Mouse (Mus musculus) olfactory bulb, adult 2 months (tissue): Measurements from ENCODE around the gene Hormad1. TPM values are rescaled to one million over a fixed set of nuclear protein-coding genes. Genes with fewer than 3 reads are reported as not detected.
"Not testable (repeated sequence)": the region's sequence is repeated elsewhere in the genome, so short reads cannot be mapped to it uniquely, and the experiment has no call there.

ENCODE experiments used
- H3K27ac ChIP-seq: fragments of 200-500 bp; 2 replicates; pipeline ENCODE4 v1.5.1; 2012; ENCODE audit warnings: low read depth, low read length; ENCODE audit not compliant: insufficient read depth
- H3K4me1 ChIP-seq: fragments of 200-500 bp; 2 replicates; pipeline ENCODE4 v1.6.1; 2012; ENCODE audit warnings: low read length; ENCODE audit not compliant: control insufficient read depth, insufficient read depth
- H3K4me3 ChIP-seq: fragments of 200-500 bp; 2 replicates; pipeline ENCODE4 v1.5.1; 2012; ENCODE audit warnings: mild to moderate bottlenecking, low read depth, low read length, moderate library complexity; ENCODE audit not compliant: insufficient read depth
- CTCF ChIP-seq: fragments of 200-500 bp; IDR thresholded peaks from 2 replicates; pipeline ENCODE4 v1.5.1; 2012; ENCODE audit warnings: low read depth, mild to moderate bottlenecking, low read length, moderate library complexity; ENCODE audit not compliant: insufficient read depth
- POLR2A ChIP-seq: fragments of 200-500 bp; IDR thresholded peaks from 2 replicates; pipeline ENCODE4 v1.6.1; 2012; ENCODE audit warnings: mild to moderate bottlenecking, low read depth, low read length, moderate library complexity; ENCODE audit not compliant: insufficient read depth
- WGBS: fragments of 180-500 bp; shearing (Covaris S2); methylation state at CpG from one replicate; pipeline ENCODE4 v1.1.7; 2018; 5-methylcytosine and 5-hydroxymethylcytosine counted together
- polyA plus RNA-seq: library from polyadenylated mRNA; stranded (reverse); fragments of >200 nt; gene quantifications from 2 replicates; pipeline ENCODE4 v1.2.4, GENCODE M21; 2012; ENCODE audit warnings: low replicate concordance; ENCODE audit not compliant: missing spikeins, insufficient read depth, insufficient read length

Hormad1 gene
- polyA plus RNA-seq, 1 experiment, result not detected

GRCm38 (mm10) chr3:95526111-95526510, 33.4 kb upstream of the Hormad1 start:
- TF ChIP-seq CTCF (no peak), POLR2A (no peak)
- Histone ChIP-seq H3K4me3 (no peak overlapping the region), H3K4me1 (no peaks in the 10 kb centered on the region), H3K27ac (no peak overlapping the region)

- no peak within 1 kb of the TSS for H3K4me3 ChIP-seq
- no peaks in the 10 kb centered on the region for H3K4me1 ChIP-seq
- WGBS, result 91% methylated on average over 8 of the region's 8 CpGs
- no peak within 1 kb of the TSS for H3K27ac ChIP-seq
- TF ChIP-seq CTCF (no peak), POLR2A (no peak)
These were observed 32.8 kb upstream of the Hormad1 start, which contains the start of gene Ctss for GRCm38 (mm10) chr3:95526622-95527211. Gene Ctss (plus strand): TSS chr3:95526786.

DNA sequence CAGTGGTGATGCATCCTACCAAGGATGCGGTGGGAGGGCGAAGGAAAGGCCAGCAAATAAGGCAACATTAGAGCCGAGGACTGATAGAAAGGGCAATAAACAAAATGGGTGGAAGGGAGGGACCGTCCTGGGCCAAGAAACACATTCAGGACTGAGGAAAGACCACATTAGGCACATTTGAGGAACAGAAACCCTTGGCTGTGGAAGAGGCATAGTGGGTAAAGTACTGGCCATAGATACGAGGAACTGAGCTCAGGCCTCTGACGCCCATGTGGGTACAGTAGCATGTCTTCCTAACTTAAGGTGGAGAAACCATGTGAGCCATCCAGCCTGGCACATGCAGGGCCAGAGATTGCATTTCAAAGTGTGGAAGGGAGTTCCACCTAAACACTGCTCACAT, 29.7 kb upstream of the Hormad1 start:
- Histone ChIP-seq H3K4me1 (no peaks in the 10 kb centered on the region), H3K27ac (no peak overlapping the region), H3K4me3 (no peak overlapping the region)
- WGBS, result 91% methylated on average over 6 of the region's 6 CpGs
- no peak for TF ChIP-seq POLR2A
- no peak for TF ChIP-seq CTCF

- 88% methylated on average over 1 of the region's 1 CpGs for WGBS
These were observed 28.5 kb upstream of the Hormad1 start for GRCm38 (mm10) chr3:95531025-95531424.

DNA sequence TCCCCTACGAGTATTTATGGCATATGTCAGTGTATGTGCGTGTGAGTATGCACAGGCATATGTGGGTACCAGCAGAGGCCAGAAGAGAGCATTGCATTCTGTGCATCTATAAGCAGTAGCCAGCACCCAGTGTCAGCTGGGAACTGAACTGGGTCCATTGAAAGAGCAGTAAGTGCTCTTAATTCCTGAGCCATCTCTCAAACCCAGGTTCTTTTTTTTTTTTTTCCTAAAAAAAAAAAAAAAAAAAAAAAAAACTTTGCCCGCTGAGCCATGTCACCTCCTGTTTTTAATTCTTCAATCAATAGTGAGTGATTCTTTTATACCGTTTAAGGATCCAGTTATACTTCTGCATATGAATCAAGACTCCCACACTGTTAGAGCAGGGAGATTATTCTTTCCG, 26.1 kb upstream of the Hormad1 start:
- H3K4me1 ChIP-seq, result no peaks in the 10 kb centered on the region
- no peak overlapping the region for H3K4me3 ChIP-seq
- TF ChIP-seq POLR2A, result no peak
- no peak for TF ChIP-seq CTCF
- WGBS, result 86% methylated on average over 5 of the region's 5 CpGs
- H3K27ac ChIP-seq, result no peak overlapping the region

More at GRCm38 (mm10) chr3:95531025-95531424, 28.5 kb upstream of the Hormad1 start:
- TF ChIP-seq CTCF (no peak), POLR2A (no peak)
- H3K4me3 ChIP-seq, result no peak overlapping the region
- H3K4me1 ChIP-seq, result no peaks in the 10 kb centered on the region
- H3K27ac ChIP-seq, result no peak overlapping the region

DNA sequence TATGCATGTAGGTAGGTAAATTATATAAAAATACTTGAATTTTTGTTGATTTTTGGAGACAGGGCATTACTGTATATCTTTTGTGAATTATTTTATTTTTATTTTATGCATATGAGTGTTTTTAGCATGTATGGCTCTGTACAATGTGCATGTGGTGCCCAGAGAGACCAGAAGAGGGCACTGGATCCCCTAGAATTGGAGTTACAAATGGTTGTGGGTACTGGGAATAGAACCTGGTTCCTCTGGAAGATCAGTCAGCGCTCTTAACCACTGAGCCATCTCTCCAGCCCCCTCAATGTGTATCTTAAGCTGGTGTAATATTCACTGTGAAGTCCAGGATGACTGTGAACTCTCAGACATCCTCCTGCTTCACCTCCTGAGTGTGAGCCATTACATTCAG, 24.6 kb upstream of the Hormad1 start:
- Histone ChIP-seq H3K27ac (no peak overlapping the region), H3K4me1 (no peaks in the 10 kb centered on the region), H3K4me3 (no peak overlapping the region)
- TF ChIP-seq POLR2A (no peak), CTCF (no peak)
- WGBS, result 85% methylated on average over 1 of the region's 1 CpGs

DNA sequence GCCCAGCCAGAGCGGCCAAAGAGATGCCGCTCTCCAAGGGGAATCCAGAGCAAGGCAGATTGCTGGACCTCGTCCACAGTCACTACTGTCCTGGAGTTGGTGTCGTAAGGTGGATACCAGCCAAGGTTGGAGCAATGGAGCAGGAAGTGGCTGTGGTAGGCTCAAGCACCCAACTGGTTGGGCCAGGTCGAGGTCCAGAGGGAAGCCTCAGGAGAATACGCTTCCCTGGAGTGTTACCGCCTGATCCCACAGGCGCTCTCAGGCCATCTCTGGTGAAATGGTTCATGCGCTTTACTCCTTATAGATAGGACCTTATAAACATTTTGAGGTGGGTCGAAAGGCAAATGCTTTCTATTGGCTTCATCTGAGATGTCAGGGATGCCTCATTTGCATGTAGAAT, 20.5 kb upstream of the Hormad1 start:
- WGBS, result 93% methylated on average over 10 of the region's 10 CpGs
- H3K4me3 ChIP-seq, result no peak overlapping the region
- TF ChIP-seq POLR2A, result no peak
- TF ChIP-seq CTCF, result no peak
- H3K4me1 ChIP-seq, result no peaks in the 10 kb centered on the region
- no peak overlapping the region for H3K27ac ChIP-seq

- Histone ChIP-seq H3K4me1 (no peaks in the 10 kb centered on the region), H3K4me3 (no peak overlapping the region), H3K27ac (no peak overlapping the region)
- TF ChIP-seq CTCF (no peak), POLR2A (no peak)
- 97% methylated on average over 4 of the region's 4 CpGs for WGBS
These were observed 19.6 kb upstream of the Hormad1 start for GRCm38 (mm10) chr3:95539837-95540236.

GRCm38 (mm10) chr3:95541186-95541585, 18.3 kb upstream of the Hormad1 start:
- 86% methylated on average over 2 of the region's 2 CpGs for WGBS
- H3K27ac ChIP-seq, H3K4me1 ChIP-seq, H3K4me3 ChIP-seq: not testable (repeated sequence)

DNA sequence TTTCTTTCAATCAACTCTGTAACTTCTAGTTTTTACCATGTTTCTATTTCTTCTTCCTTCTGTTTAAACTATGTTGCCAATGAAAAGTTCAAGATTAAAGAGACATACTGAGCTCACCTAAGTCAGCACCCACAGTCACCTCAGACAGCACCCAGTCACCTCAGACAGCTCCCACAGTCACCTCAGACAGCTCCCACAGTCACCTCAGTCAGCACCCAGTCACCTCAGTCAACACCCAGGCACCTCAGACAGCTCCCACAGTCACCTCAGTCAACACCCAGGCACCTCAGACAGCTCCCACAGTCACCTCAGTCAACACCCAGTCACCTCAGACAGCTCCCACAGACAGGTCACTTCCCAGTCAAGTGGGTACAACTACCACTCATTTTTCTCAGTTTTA, 17.3 kb upstream of the Hormad1 start:
- no peak for TF ChIP-seq CTCF
- no peak for TF ChIP-seq POLR2A
- Histone ChIP-seq H3K27ac (no peak overlapping the region), H3K4me3 (no peak overlapping the region), H3K4me1 (no peaks in the 10 kb centered on the region)
